Mouse (Mus musculus) kidney, adult 2 months (tissue): ENCODE measurements around the gene Lrrc3c.

Experiments used
- CTCF ChIP-seq: fragments of 200-500 bp; conservative IDR thresholded peaks from 2 replicates; pipeline ENCODE4 v1.5.1; 2011; ENCODE audit warnings: low read depth, mild to moderate bottlenecking, control low read depth, low read length, moderate library complexity, mixed read lengths; ENCODE audit not compliant: insufficient read depth, insufficient read length
- POLR2A ChIP-seq: fragments of 200-500 bp; IDR thresholded peaks from one replicate; pipeline ENCODE4 v1.6.1; 2011; ENCODE audit warnings: low read depth, low read length, control low read depth

- TF ChIP-seq POLR2A (no peak), CTCF (no peak)
These were observed 9.2 kb upstream of the Lrrc3c start for GRCm38 (mm10) chr11:98588833-98589281.
